Mouse (Mus musculus) frontal cortex, postnatal 36 days (tissue): ENCODE data around the gene Asdurf.
"Not testable (repeated sequence)": the region's sequence is repeated elsewhere in the genome, so short reads cannot be mapped to it uniquely, and the experiment has no call there.

Experiments
- DNase-seq, 2 experiments: peaks; one replicate each; pipeline ENCODE4 v3.0.0; 2022; ENCODE audit warnings: low spot score in 2 of 2

Gene Asdurf

GRCm38 (mm10) chr1:53352327-53353261 is at the start of gene Asdurf, which contains the start of the genes Gm28551 and Asnsd1:
Gene Asdurf, minus strand, starts transcription at chr1:53352619.
Gene Gm28551, minus strand, starts transcription at chr1:53352667.
Gene Asnsd1, minus strand, starts transcription at chr1:53352752.
- DNase-seq, result peak; percentile 98

GRCm38 (mm10) chr1:53393936-53394760 is 41.7 kb upstream of the Asdurf start:
- peak; percentile 6 to 47 for DNase-seq

- DNase-seq, result no peak
Measured at GRCm38 (mm10) chr1:53388762-53389161, 36.3 kb upstream of the Asdurf start.

- DNase-seq, result no peak
Measured at GRCm38 (mm10) chr1:53384085-53384688, 31.8 kb upstream of the Asdurf start.

- no peak for DNase-seq
Measured at GRCm38 (mm10) chr1:53377731-53378130, 25.3 kb upstream of the Asdurf start.

GRCm38 (mm10) chr1:53375965-53376364 is 23.5 kb upstream of the Asdurf start:
- DNase-seq, result not testable (repeated sequence)

- DNase-seq, result no peak
Measured at GRCm38 (mm10) chr1:53358988-53359387, 6.6 kb upstream of the Asdurf start.

GRCm38 (mm10) chr1:53341071-53341470 is 11.3 kb downstream of the Asdurf start:
- DNase-seq, result no peak

- DNase-seq, result not testable (repeated sequence)
Measured at GRCm38 (mm10) chr1:53337403-53337802, 15.0 kb downstream of the Asdurf start.

GRCm38 (mm10) chr1:53335465-53335864 is 17.0 kb downstream of the Asdurf start:
- DNase-seq, result no peak

- DNase-seq, result not testable (repeated sequence)
Measured at GRCm38 (mm10) chr1:53333527-53333926, 18.9 kb downstream of the Asdurf start.

GRCm38 (mm10) chr1:53324827-53325494 is 27.5 kb downstream of the Asdurf start:
- DNase-seq, result no peak

- no peak for DNase-seq
Measured at GRCm38 (mm10) chr1:53324277-53324676, 28.1 kb downstream of the Asdurf start.

- no peak for DNase-seq
Measured at GRCm38 (mm10) chr1:53323254-53323653, 29.2 kb downstream of the Asdurf start.

- no peak for DNase-seq
Measured at GRCm38 (mm10) chr1:53321662-53322344, 30.6 kb downstream of the Asdurf start.

- peak; percentile 82 to 88 for DNase-seq
Measured at GRCm38 (mm10) chr1:53312989-53313967, 39.1 kb downstream of the Asdurf start, which contains the start of gene Osgepl1. Gene Osgepl1, plus strand, starts transcription at chr1:53313624.

GRCm38 (mm10) chr1:53300506-53300905 is 51.9 kb downstream of the Asdurf start:
- DNase-seq, result no peak
